Comparison of ENCODE assay signal across 16 mouse cellular contexts in the genomic region with DNA sequence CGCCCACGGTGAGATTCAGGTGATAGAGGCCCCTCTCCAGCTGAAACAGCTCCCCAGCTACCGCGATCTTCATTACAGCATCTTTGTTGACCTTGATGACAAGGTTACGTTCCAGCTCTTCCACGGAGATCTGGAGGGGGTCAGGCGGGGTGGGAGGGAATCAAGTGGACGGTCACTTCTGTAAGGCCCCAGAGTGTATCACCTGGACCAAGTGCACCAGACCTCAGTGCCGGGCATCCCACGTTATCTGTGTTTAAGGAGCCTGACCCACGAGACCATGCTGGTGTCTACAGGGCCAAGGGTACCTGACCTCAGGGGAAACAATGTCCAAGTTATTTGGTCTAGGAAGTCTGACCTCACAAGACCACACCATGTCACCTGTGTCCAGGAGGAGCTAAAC. TPM values are rescaled to one million over a fixed set of nuclear protein-coding genes. Genes with fewer than 3 reads are reported as not detected.
"Had no signal": no experiment of that assay in that cellular context is flagged by ENCODE, and none has a peak within 500 bp of the region (broad histone marks: within the 10 kb centered on the region; RNA-seq: fewer than 3 reads in every experiment).

No protein-coding gene starts in this region.

- ATAC-seq: midbrain, embryonic 13.5 days; midbrain, embryonic 15.5 days had no signal

- H3K4me1 ChIP-seq: midbrain, embryonic 13.5 days; midbrain, embryonic 15.5 days; neural tube, embryonic 12.5 days; stomach, embryonic 15.5 days had no signal

- H3K4me2 ChIP-seq: lung, embryonic 15.5 days; midbrain, embryonic 11.5 days; midbrain, embryonic 13.5 days; midbrain, embryonic 15.5 days; neural tube, embryonic 12.5 days; stomach, embryonic 15.5 days had no signal

- H3K4me3 ChIP-seq: lung, embryonic 15.5 days; megakaryocyte, embryonic 14.5 days; midbrain, embryonic 13.5 days; midbrain, embryonic 15.5 days; neural tube, embryonic 12.5 days; stomach, embryonic 15.5 days had no signal

- H3K9ac ChIP-seq: lung, embryonic 15.5 days; midbrain, embryonic 13.5 days; midbrain, embryonic 15.5 days; neural tube, embryonic 12.5 days; stomach, embryonic 15.5 days had no signal

- DNase-seq: right cerebral cortex, postnatal 14 days; thymus, adult 2 months; thymus, postnatal 25 days; thymus, postnatal 4 days had no signal

- H3K27ac ChIP-seq: lung, embryonic 15.5 days; macrophage; midbrain, embryonic 13.5 days; midbrain, embryonic 15.5 days; neural tube, embryonic 12.5 days; stomach, embryonic 15.5 days; stomach, postnatal 0 days had no signal

- H3K9me3 ChIP-seq: lung, embryonic 15.5 days; megakaryocyte, embryonic 14.5 days; midbrain, embryonic 13.5 days; midbrain, embryonic 15.5 days; neural tube, embryonic 12.5 days; stomach, embryonic 15.5 days had no signal

- H3K36me3 ChIP-seq: lung, embryonic 15.5 days; midbrain, embryonic 13.5 days; midbrain, embryonic 15.5 days; neural tube, embryonic 12.5 days had no signal

- H3K27me3 ChIP-seq: lung, embryonic 15.5 days; midbrain, embryonic 13.5 days; midbrain, embryonic 15.5 days; neural tube, embryonic 12.5 days; stomach, embryonic 15.5 days had no signal

RNA-seq across cellular contexts. Expression of a gene that starts 22.8 kb away (rescaled TPM):
- total RNA-seq: monocyte, adult 5-6 weeks; neutrophil, adult 5-6 weeks had no signal

RNA-seq across cellular contexts. Expression of a gene that starts 36.5 kb away (rescaled TPM):
- total RNA-seq: megakaryocyte progenitor cell, adult 5-6 weeks; monocyte, adult 5-6 weeks; neutrophil, adult 5-6 weeks had no signal
- polyA plus RNA-seq: macrophage; midbrain, embryonic 13.5 days had no signal
